Mouse (Mus musculus) layer of hippocampus, adult 2 months (tissue): ENCODE data around the gene Pom121l12. TPM values are rescaled to one million over a fixed set of nuclear protein-coding genes. Genes with fewer than 3 reads are reported as not detected.

ENCODE experiments used
- DNase-seq, 2 experiments: peaks; one replicate each; pipeline ENCODE4 v3.0.0; 2022; ENCODE audit warnings: low spot score in 2 of 2
- H3K27ac ChIP-seq: fragments of 200-600 bp; 2 replicates; pipeline ENCODE4 v1.8.1; 2022
- H3K4me3 ChIP-seq: fragments of 200-600 bp; 2 replicates; pipeline ENCODE4 v1.8.1; 2022; ENCODE audit warnings: mild to moderate bottlenecking
- CTCF ChIP-seq: fragments of 200-600 bp; conservative IDR thresholded peaks from 2 replicates; pipeline ENCODE4 v1.8.1; 2022; ENCODE audit warnings: antibody characterized with exemption, mild to moderate bottlenecking, moderate library complexity
- long read RNA-seq, 2 experiments: library from polyadenylated mRNA; stranded (forward); transcript quantifications; one replicate each; pipeline ENCODE4 v2.0.0; 2021; ENCODE audit warnings: borderline mapping rate in 2 of 2
- total RNA-seq, 2 experiments: library from RNA; stranded (reverse); gene quantifications; 2 replicates each; pipeline ENCODE4 v1.2.3; 2021

The Pom121l12 gene
- total RNA-seq: not detected
- long read RNA-seq, experiment 1: 0 reads
- long read RNA-seq, experiment 2: 0 reads

GRCm38 (mm10) chr11:14598976-14599375 lies at the start of gene Pom121l12:
Gene Pom121l12 (plus strand): TSS chr11:14599276.
- DNase-seq: no peak
- no peak within 1 kb of the TSS for H3K27ac ChIP-seq
- TF ChIP-seq CTCF: no peak
- H3K4me3 ChIP-seq: no peak within 1 kb of the TSS

GRCm38 (mm10) chr11:14611859-14612258 lies 12.8 kb downstream of the Pom121l12 start:
- no peak overlapping the region for H3K27ac ChIP-seq
- no peak overlapping the region for H3K4me3 ChIP-seq
- no peak for DNase-seq
- no peak for TF ChIP-seq CTCF
